Mouse (Mus musculus): ENCODE measurements around the gene Ddx31.

- no peak for TF ChIP-seq POLR2A (IDR thresholded peaks at IDR 0.05; ENCODE audit: low read depth, low read length)
- no peak for TF ChIP-seq CTCF (IDR thresholded peaks at IDR 0.05; ENCODE audit: extremely low read depth, insufficient read length, insufficient replicate concordance, low read depth, low read length)
Observed at GRCm38 (mm10) chr2:28916513-28916865, 76.3 kb downstream of the Ddx31 start, which contains the start of gene Barhl1.
